Mouse (Mus musculus): ENCODE results near the gene Dio3.

- TF ChIP-seq CTCF (IDR thresholded peaks at IDR 0.05; ENCODE audit: extremely low read depth, insufficient read length, insufficient replicate concordance, low read depth, low read length) = no peak
- TF ChIP-seq POLR2A (IDR thresholded peaks at IDR 0.05; ENCODE audit: low read depth, low read length) = no peak
These were observed 13.9 kb downstream of the Dio3 start for GRCm38 (mm10) chr12:110292816-110293215.

Data from small intestine, adult 2 months (tissue).